Mouse (Mus musculus) frontal cortex, postnatal 36 days (tissue): ENCODE measurements around the gene Vat1l.
A peak's percentile ranks its signal among the peaks of the same experiment; 100 is the strongest.

ENCODE experiments used
- DNase-seq, 2 experiments: peaks; one replicate each; pipeline ENCODE4 v3.0.0; 2022; ENCODE audit warnings: low spot score in 2 of 2

Vat1l gene

DNA sequence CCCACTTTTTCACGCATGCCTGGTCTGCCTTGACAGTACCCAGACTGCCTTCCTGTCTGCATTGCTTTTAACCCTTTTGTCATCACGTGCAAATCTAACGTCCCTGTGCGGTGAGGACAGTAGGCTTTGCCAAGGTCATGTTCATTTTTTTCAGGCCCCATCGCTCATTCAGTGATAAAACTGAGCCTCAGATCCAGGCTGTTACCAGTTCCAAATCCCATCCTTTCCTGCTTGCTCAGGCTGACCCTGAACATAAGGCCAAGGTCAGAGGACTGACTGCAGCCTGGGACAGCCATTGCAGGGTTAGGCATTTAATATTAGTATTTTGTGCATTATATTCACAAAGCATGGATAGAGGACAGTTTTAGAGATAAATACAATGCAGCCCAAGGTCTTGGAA lies 192.9 kb downstream of the Vat1l start:
- no peak for DNase-seq

DNA sequence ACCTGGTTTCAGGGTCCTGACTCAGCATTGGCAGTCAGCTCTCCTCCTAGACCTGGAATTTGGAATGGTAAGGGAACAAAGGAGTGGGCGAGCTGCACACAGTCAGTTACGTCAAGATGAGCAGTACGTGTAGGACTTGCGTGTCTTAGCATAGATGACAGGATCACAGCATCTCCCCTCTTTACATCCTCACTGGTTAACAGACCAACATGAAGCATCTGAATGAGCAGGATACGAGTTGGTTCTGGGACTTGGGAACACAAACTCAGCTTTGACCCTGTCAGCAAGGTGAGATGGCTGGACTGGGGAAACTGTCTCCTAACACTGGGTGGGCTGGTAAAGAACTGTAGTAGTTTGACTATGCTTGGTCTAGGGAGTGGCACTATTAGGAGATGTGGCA lies 193.9 kb downstream of the Vat1l start:
- no peak for DNase-seq

DNA sequence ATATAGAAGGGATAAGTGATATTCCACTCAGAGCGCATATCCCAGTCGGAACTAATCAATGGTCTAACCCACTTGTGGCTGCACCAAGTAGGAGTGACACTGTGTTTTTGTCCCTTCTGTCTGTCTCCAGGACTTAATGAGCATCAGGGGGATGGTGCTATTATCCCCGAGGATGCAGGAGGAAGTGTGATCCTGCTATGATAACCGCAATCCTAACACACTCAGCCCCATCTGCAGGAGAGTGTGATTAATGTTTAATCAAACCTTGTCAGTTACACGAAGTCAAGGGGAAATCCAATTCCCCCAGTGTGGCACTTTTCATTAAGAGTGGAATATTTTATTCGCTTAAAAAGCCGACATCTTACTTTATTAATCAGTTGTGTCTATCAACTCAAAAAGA lies 196.3 kb downstream of the Vat1l start:
- no peak for DNase-seq

DNA sequence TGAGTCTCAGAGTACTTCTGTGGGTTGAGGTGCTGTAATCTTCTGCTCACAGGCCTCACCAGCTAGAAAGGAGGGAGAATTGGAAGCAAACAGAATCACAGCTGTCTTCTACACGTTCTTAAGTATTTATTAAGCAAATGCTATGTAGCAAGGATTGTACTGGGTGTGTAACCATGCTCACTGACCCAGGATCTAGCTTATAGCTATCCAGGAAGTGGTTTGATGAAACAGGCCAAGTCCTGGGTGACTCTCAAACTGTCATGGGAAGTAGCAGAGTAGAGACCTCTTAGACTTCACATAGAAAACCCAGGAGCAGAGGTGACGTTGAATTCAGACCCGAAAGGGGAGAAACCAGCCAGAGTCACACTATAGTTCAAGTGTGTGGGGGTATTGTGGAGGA lies 206.0 kb downstream of the Vat1l start:
- no peak for DNase-seq

DNA sequence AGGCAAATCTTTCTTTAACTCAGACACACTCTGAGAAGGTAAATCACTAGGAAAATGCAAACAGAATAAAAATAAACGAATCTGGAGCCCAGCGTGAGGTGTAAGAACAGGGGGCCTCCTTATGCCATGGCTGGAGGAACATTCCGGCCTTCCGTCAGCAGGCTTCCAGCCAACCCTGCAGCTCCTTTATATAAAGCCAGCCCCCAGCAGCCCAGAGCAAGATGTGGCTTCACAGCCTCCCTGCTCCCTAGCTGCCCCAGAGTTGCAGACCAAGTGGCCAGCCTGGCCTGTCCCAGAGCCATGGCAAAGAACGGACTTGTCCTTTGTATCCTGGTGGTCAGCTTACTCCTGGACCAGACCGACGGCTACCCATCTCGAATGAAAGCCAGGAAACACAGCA lies 212.4 kb downstream of the Vat1l start, which contains the start of gene Clec3a:
Gene Clec3a (plus strand): TSS at position 301 of the 400 bp plus-strand sequence.
- DNase-seq, result no peak

DNA sequence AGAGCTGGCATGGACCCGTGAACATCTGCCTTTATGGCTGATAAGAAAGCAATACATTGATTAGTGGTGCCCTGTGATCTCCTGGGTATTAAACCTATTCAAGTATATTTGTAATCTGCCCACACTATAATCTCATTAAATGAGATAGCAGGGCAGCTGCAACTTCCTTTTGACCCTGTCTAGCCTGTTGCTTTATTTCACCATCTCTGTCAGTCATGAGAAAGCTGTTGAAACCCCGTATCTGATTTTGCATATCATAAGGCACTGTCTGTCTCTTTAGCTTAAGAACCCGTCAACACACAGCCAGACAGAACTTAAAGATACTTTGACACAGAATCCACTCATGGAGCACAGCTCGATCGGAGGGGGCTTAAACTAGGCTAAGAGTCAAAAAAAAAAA lies 213.1 kb downstream of the Vat1l start:
- no peak for DNase-seq

DNA sequence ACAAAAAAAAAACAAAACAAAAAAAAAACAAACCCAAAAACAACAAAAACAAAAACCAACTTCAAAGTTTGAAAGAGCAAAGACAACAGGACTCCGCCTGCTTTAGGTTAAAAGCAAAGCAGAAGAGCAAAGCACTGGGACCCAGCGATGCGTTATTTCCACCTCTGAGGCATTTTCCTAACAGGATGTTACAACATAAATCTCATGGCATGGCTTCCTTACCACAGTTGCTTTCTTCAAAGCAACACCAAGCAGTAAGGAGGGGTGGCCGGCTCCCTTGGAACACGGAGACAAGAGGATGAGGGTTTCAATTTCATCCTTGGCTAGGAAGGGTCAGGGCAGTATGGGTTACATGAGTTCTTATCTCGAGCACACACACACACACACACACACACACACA lies 213.5 kb downstream of the Vat1l start:
- no peak for DNase-seq

DNA sequence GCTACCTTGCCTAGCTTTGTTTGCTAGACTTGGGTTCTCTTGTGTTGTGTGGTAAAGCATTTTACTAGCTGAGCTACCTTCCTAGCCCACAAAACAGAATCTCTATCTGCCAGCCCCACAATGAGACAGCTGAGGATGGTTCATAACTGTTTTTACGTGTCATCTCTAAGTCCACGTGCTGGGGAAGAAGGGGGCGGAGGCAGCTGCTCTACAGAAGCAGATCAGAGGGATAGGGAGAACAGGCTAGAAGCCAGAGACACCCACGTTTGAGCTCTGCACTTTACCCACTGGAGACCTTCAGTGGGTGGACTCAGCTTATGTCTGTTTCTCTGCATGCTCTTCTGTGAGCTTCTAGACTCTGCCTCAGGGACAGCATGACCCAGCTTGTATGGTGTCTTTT lies 216.1 kb downstream of the Vat1l start:
- DNase-seq, result peak; percentile 41 to 59
